Mouse (Mus musculus) limb, embryonic 12.5 days (tissue): ENCODE data around the gene Ttc16. TPM values are rescaled to one million over a fixed set of nuclear protein-coding genes. Genes with fewer than 3 reads are reported as not detected.

ENCODE experiments used
- ATAC-seq: fragments of 200-750 bp; cut with Nextera tagmentation; 2 replicates; pipeline ENCODE4 v1.8.0; 2017; ENCODE audit warnings: low read depth, moderate TSS enrichment; ENCODE audit not compliant: insufficient number of reproducible peaks, insufficient read depth, low FRiP score, low TSS enrichment
- H3K27ac ChIP-seq: fragments of 300-500 bp; sonication (generic); 2 replicates; pipeline ENCODE4 v1.5.1; 2016; ENCODE audit warnings: mild to moderate bottlenecking, moderate library complexity
- H3K27me3 ChIP-seq: fragments of 300-500 bp; sonication (generic); 2 replicates; pipeline ENCODE4 v1.6.1; 2016; ENCODE audit warnings: mild to moderate bottlenecking, moderate library complexity
- H3K36me3 ChIP-seq: fragments of 300-500 bp; sonication (generic); 2 replicates; pipeline ENCODE4 v1.6.1; 2016; ENCODE audit warnings: mild to moderate bottlenecking, moderate library complexity
- H3K4me1 ChIP-seq: fragments of 300-500 bp; sonication (generic); replicated peaks from 2 replicates; pipeline ENCODE4 v1.6.1; 2016
- H3K4me2 ChIP-seq: fragments of 300-500 bp; sonication (generic); 2 replicates; pipeline ENCODE4 v1.6.1; 2016; ENCODE audit warnings: mild to moderate bottlenecking, moderate library complexity
- H3K4me3 ChIP-seq: fragments of 300-500 bp; sonication (generic); replicated peaks from 2 replicates; pipeline ENCODE4 v1.5.1; 2016; ENCODE audit warnings: mild to moderate bottlenecking
- H3K9ac ChIP-seq: fragments of 300-500 bp; sonication (generic); replicated peaks from 2 replicates; pipeline ENCODE4 v1.6.1; 2016; ENCODE audit warnings: mild to moderate bottlenecking, moderate library complexity
- H3K9me3 ChIP-seq: fragments of 300-500 bp; sonication (generic); 2 replicates; pipeline ENCODE4 v1.6.1; 2016; ENCODE audit warnings: mild to moderate bottlenecking, moderate library complexity
- WGBS: fragments of 180-500 bp; shearing (Covaris S2); methylation state at CpG from one replicate; pipeline ENCODE4 v1.1.7; 2016; 5-methylcytosine and 5-hydroxymethylcytosine counted together
- polyA plus RNA-seq: library from polyadenylated mRNA; unstranded; fragments of >200 nt; fragmentation: Nextera tagmentation; extraction: Ambion mirVana; gene quantifications from 2 replicates; pipeline ENCODE4 v1.2.1, GENCODE M21; 2016

Ttc16 gene
- polyA plus RNA-seq, 1 experiment from 2014 or later: 0.35 TPM

- H3K27me3 ChIP-seq: no peaks in the 10 kb centered on the region
- no peak overlapping the region for H3K4me3 ChIP-seq
Measured at GRCm38 (mm10) chr2:32729547-32729946, 45.9 kb downstream of the Ttc16 start.

GRCm38 (mm10) chr2:32728463-32728862 is 47.0 kb downstream of the Ttc16 start:
- Histone ChIP-seq H3K36me3 (no peaks in the 10 kb centered on the region), H3K4me3 (peak overlapping the region; percentile 39), H3K4me1 (peaks cover 44% of the 10 kb centered on the region), H3K4me2 (peak overlapping the region; percentile 62), H3K9me3 (no peaks in the 10 kb centered on the region), H3K9ac (peak overlapping the region; percentile 24; the same call in 1 of the 2 replicates), H3K27ac (peak overlapping the region; percentile 87; the same call in 1 of the 2 replicates), H3K27me3 (no peaks in the 10 kb centered on the region)
- ATAC-seq: no peak
- WGBS: 53% methylated on average over 7 of the region's 7 CpGs

More at GRCm38 (mm10) chr2:32729547-32729946, 45.9 kb downstream of the Ttc16 start:
- Histone ChIP-seq H3K27ac (peak overlapping the region; percentile 87), H3K36me3 (no peaks in the 10 kb centered on the region), H3K9ac (no peak overlapping the region), H3K4me1 (peaks cover 47% of the 10 kb centered on the region), H3K4me2 (peak overlapping the region; percentile 41; the same call in 1 of the 2 replicates), H3K9me3 (no peaks in the 10 kb centered on the region)
- 53% methylated on average over 4 of the region's 4 CpGs for WGBS
- no peak for ATAC-seq

- Histone ChIP-seq H3K27me3 (no peaks in the 10 kb centered on the region), H3K36me3 (no peaks in the 10 kb centered on the region), H3K9ac (peak overlapping the region; percentile 40; the same call in 1 of the 2 replicates), H3K4me2 (peak overlapping the region; percentile 62), H3K9me3 (no peaks in the 10 kb centered on the region), H3K4me1 (peaks cover 44% of the 10 kb centered on the region), H3K27ac (peak overlapping the region; percentile 53; the same call in 1 of the 2 replicates), H3K4me3 (peak overlapping the region; percentile 39)
- peak; percentile 94 for ATAC-seq
- 0% methylated on average over 16 of the region's 16 CpGs for WGBS
Measured at GRCm38 (mm10) chr2:32727435-32727834, 48.0 kb downstream of the Ttc16 start.

- peaks cover 29% of the 10 kb centered on the region for H3K4me1 ChIP-seq
- no peak overlapping the region for H3K4me3 ChIP-seq
- H3K9me3 ChIP-seq: no peaks in the 10 kb centered on the region
- H3K27ac ChIP-seq: no peak overlapping the region
- 79% methylated on average over 16 of the region's 16 CpGs for WGBS
- H3K36me3 ChIP-seq: no peaks in the 10 kb centered on the region
- H3K9ac ChIP-seq: no peak overlapping the region
- ATAC-seq: no peak
- no peak overlapping the region for H3K4me2 ChIP-seq
- H3K27me3 ChIP-seq: no peaks in the 10 kb centered on the region
Measured at GRCm38 (mm10) chr2:32724832-32725790, 50.3 kb downstream of the Ttc16 start.

GRCm38 (mm10) chr2:32724149-32724548 is 51.3 kb downstream of the Ttc16 start:
- WGBS: 79% methylated on average over 4 of the region's 4 CpGs
- no peak for ATAC-seq
- H3K9ac ChIP-seq: no peak overlapping the region
- H3K27me3 ChIP-seq: no peaks in the 10 kb centered on the region
- H3K27ac ChIP-seq: no peak overlapping the region
- H3K36me3 ChIP-seq: no peaks in the 10 kb centered on the region
- no peaks in the 10 kb centered on the region for H3K9me3 ChIP-seq
- no peak overlapping the region for H3K4me3 ChIP-seq
- peaks cover 21% of the 10 kb centered on the region for H3K4me1 ChIP-seq
- H3K4me2 ChIP-seq: no peak overlapping the region

GRCm38 (mm10) chr2:32722581-32722980 is 52.9 kb downstream of the Ttc16 start:
- Histone ChIP-seq H3K4me1 (peaks cover 11% of the 10 kb centered on the region), H3K27ac (no peak overlapping the region), H3K4me3 (no peak overlapping the region), H3K9ac (no peak overlapping the region), H3K36me3 (no peaks in the 10 kb centered on the region), H3K27me3 (no peaks in the 10 kb centered on the region), H3K4me2 (no peak overlapping the region), H3K9me3 (no peaks in the 10 kb centered on the region)
- 74% methylated on average over 3 of the region's 3 CpGs for WGBS
- ATAC-seq: no peak

- Histone ChIP-seq H3K27me3 (no peaks in the 10 kb centered on the region), H3K9me3 (no peaks in the 10 kb centered on the region), H3K27ac (no peak overlapping the region), H3K4me3 (no peak overlapping the region), H3K4me2 (no peak overlapping the region; the same call in 1 of the 2 replicates), H3K36me3 (no peaks in the 10 kb centered on the region), H3K9ac (no peak overlapping the region), H3K4me1 (peaks cover 10% of the 10 kb centered on the region)
- ATAC-seq: no peak
- WGBS: 62% methylated on average over 6 of the region's 6 CpGs
Measured at GRCm38 (mm10) chr2:32722046-32722445, 53.4 kb downstream of the Ttc16 start.

- H3K27ac ChIP-seq: peak within 1 kb of the TSS; percentile 67
- peak within 1 kb of the TSS; percentile 31 for H3K4me2 ChIP-seq
- 56% methylated on average over 8 of the region's 8 CpGs for WGBS
- no peaks in the 10 kb centered on the region for H3K36me3 ChIP-seq
- ATAC-seq: no peak
- no peaks in the 10 kb centered on the region for H3K9me3 ChIP-seq
- peaks cover 8% of the 10 kb centered on the region for H3K4me1 ChIP-seq
- H3K27me3 ChIP-seq: no peaks in the 10 kb centered on the region
- peak within 1 kb of the TSS; percentile 12; the same call in 1 of the 2 replicates for H3K4me3 ChIP-seq
- H3K9ac ChIP-seq: peak within 1 kb of the TSS; percentile 37; the same call in 1 of the 2 replicates
Measured at GRCm38 (mm10) chr2:32720681-32721229, 54.7 kb downstream of the Ttc16 start, which contains the start of gene Sh2d3c. Sh2d3c (plus strand) TSS chr2:32721055.

- Histone ChIP-seq H3K9ac (no peak overlapping the region), H3K4me2 (no peak overlapping the region), H3K4me3 (no peak overlapping the region), H3K36me3 (no peaks in the 10 kb centered on the region), H3K27me3 (no peaks in the 10 kb centered on the region), H3K4me1 (peaks cover 8% of the 10 kb centered on the region), H3K9me3 (no peaks in the 10 kb centered on the region), H3K27ac (no peak overlapping the region)
- 85% methylated on average over 3 of the region's 3 CpGs for WGBS
- ATAC-seq: no peak
Measured at GRCm38 (mm10) chr2:32720053-32720452, 55.4 kb downstream of the Ttc16 start.

- Histone ChIP-seq H3K27me3 (no peaks in the 10 kb centered on the region), H3K4me3 (no peak overlapping the region), H3K4me2 (no peak overlapping the region), H3K27ac (peak overlapping the region; percentile 67), H3K4me1 (peaks cover 14% of the 10 kb centered on the region), H3K9me3 (no peaks in the 10 kb centered on the region), H3K9ac (no peak overlapping the region), H3K36me3 (no peaks in the 10 kb centered on the region)
- WGBS: 47% methylated on average over 9 of the region's 9 CpGs
- peak; percentile 8; the same call in 1 of the 2 replicates for ATAC-seq
Measured at GRCm38 (mm10) chr2:32718761-32719160, 56.7 kb downstream of the Ttc16 start.

GRCm38 (mm10) chr2:32714987-32715425 is 60.4 kb downstream of the Ttc16 start:
- H3K9ac ChIP-seq: no peak overlapping the region; the same call in 1 of the 2 replicates
- no peaks in the 10 kb centered on the region for H3K27me3 ChIP-seq
- H3K36me3 ChIP-seq: peaks cover 15% of the 10 kb centered on the region
- peaks cover 16% of the 10 kb centered on the region for H3K4me1 ChIP-seq
- 46% methylated on average over 4 of the region's 4 CpGs for WGBS
- H3K4me2 ChIP-seq: no peak overlapping the region
- peak overlapping the region; percentile 62; the same call in 1 of the 2 replicates for H3K27ac ChIP-seq
- ATAC-seq: no peak
- H3K4me3 ChIP-seq: no peak overlapping the region
- no peaks in the 10 kb centered on the region for H3K9me3 ChIP-seq
